Mouse (Mus musculus): ENCODE data around the gene Pcyt2. TPM values are rescaled to one million over a fixed set of nuclear protein-coding genes. Genes with fewer than 3 reads are reported as not detected.

Pcyt2 gene
- polyA plus RNA-seq, 2 experiments = 101 to 247 TPM

DNA sequence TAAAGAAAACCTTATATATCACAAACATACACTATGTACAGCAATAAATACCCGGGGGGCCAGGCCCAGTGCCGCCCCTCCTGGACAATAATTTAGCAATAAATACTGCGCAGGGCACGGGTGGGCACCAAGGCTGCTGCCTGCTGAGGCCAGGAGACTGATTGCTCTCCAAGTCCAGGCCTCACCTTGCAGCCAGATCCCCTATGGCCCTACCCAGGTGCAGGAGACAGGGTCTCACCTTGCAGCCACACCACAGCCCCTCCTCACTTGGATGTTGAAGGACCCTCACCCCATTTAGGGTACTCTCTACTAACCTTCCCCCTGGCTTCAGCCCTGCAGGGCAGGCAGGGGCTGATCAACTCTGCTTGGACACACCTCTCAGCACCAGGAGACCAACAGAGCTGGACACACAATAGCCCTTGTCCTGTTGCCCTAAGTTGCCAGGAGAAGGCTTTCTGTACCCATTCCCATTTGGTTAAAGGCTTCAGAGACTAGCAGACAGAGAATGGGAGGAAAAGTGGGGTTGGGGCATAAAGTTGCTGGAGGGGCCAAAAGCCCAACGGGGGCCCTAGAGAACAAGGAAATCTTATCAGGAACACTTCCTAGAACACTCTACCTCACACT is 7.5 kb upstream of the Pcyt2 start, which contains the start of gene Sirt7:
Gene Sirt7, minus strand, starts transcription at position 89 of the 624 bp plus-strand sequence.
- DNase-seq (ENCODE audit: low spot score) (no peak), ATAC-seq (ENCODE audit: low FRiP score, low read depth) (peak; percentile 9; the same call in 1 of the 2 replicates)
- WGBS = 20% methylated on average over 5 of the region's 5 CpGs
- Histone ChIP-seq H3K4me1 (ENCODE audit: control insufficient read depth, insufficient read depth, low read length) (peaks cover 4% of the 10 kb centered on the region; the same call in 1 of the 2 replicates), H3K4me2 (replicated peaks; ENCODE audit: low read depth, low read length, severe bottlenecking) (peak within 1 kb of the TSS; percentile 99), H3K36me3 (ENCODE audit: control insufficient read depth, insufficient read depth, low read length) (peaks cover 51% of the 10 kb centered on the region), H3K27me3 (ENCODE audit: control insufficient read depth, insufficient read depth, low read length) (no peaks in the 10 kb centered on the region), H3K9me3 (ENCODE audit: control insufficient read depth, low read length) (no peaks in the 10 kb centered on the region), H3K4me3 (replicated peaks; ENCODE audit: low read length) (peak within 1 kb of the TSS; percentile 94), H3K27ac (replicated peaks; ENCODE audit: low read depth, low read length) (peak within 1 kb of the TSS; percentile 53; the same call in 1 of the 2 replicates), H3K9ac (ENCODE audit: low read depth, low read length, severe bottlenecking) (peak within 1 kb of the TSS; percentile 66)
- no peak for TF ChIP-seq POLR2A (IDR thresholded peaks at IDR 0.05; ENCODE audit: borderline replicate concordance, extremely low read depth, insufficient read depth, insufficient read length)

DNA sequence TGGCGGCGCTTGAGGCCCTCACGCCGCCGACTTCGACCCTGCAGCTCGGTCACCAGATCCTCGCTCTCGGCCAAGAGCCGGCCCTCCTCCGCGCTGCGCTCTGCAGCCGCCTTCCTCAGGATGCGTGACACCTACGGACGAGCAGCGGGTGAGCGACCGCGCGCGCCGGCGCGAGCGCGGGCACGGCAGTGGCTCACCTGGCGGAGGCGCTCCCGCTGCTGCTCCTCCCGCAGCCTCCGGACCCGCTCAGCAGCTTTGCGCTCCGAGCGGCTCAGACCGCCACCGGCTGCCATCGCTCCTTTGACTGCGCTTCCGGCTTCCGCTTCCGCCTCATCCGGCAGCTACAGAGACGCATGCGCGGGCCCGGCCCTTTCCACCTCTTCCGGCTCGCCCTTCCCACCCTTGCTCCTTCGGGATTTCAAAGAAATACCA is 7.0 kb upstream of the Pcyt2 start:
- no peaks in the 10 kb centered on the region for H3K27me3 ChIP-seq (ENCODE audit: control insufficient read depth, insufficient read depth, low read length)
- H3K36me3 ChIP-seq (ENCODE audit: control insufficient read depth, insufficient read depth, low read length) = peaks cover 57% of the 10 kb centered on the region
- peak overlapping the region; percentile 66 for H3K9ac ChIP-seq (ENCODE audit: low read depth, low read length, severe bottlenecking)
- H3K4me1 ChIP-seq (ENCODE audit: control insufficient read depth, insufficient read depth, low read length) = peaks cover 4% of the 10 kb centered on the region; the same call in 1 of the 2 replicates
- WGBS = under 1% methylated on average over 27 of the region's 53 CpGs
- H3K9me3 ChIP-seq (ENCODE audit: control insufficient read depth, low read length) = no peaks in the 10 kb centered on the region
- DNase-seq (ENCODE audit: low spot score) (peak; percentile 93), ATAC-seq (ENCODE audit: low FRiP score, low read depth) (peak; percentile 83)
- H3K4me2 ChIP-seq (replicated peaks; ENCODE audit: low read depth, low read length, severe bottlenecking) = peak overlapping the region; percentile 99
- peak overlapping the region; percentile 53; the same call in 1 of the 2 replicates for H3K27ac ChIP-seq (replicated peaks; ENCODE audit: low read depth, low read length)
- H3K4me3 ChIP-seq (replicated peaks; ENCODE audit: low read length) = peak overlapping the region; percentile 94
- TF ChIP-seq POLR2A (IDR thresholded peaks at IDR 0.05; ENCODE audit: borderline replicate concordance, extremely low read depth, insufficient read depth, insufficient read length) = no peak

- Histone ChIP-seq H3K27me3 (ENCODE audit: control insufficient read depth, insufficient read depth, low read length) (no peaks in the 10 kb centered on the region), H3K36me3 (ENCODE audit: control insufficient read depth, insufficient read depth, low read length) (peaks cover 54% of the 10 kb centered on the region), H3K27ac (replicated peaks; ENCODE audit: low read depth, low read length) (peak overlapping the region; percentile 53; the same call in 1 of the 2 replicates), H3K4me2 (replicated peaks; ENCODE audit: low read depth, low read length, severe bottlenecking) (peak overlapping the region; percentile 99), H3K9me3 (ENCODE audit: control insufficient read depth, low read length) (no peaks in the 10 kb centered on the region), H3K4me3 (replicated peaks; ENCODE audit: low read length) (peak overlapping the region; percentile 94), H3K4me1 (ENCODE audit: control insufficient read depth, insufficient read depth, low read length) (peaks cover 4% of the 10 kb centered on the region; the same call in 1 of the 2 replicates), H3K9ac (ENCODE audit: low read depth, low read length, severe bottlenecking) (peak overlapping the region; percentile 66)
- WGBS = 13% methylated on average over 29 of the region's 30 CpGs
- peak; percentile 56 for ATAC-seq (ENCODE audit: low FRiP score, low read depth)
- peak; percentile 30 for DNase-seq (ENCODE audit: low spot score)
- no peak for TF ChIP-seq POLR2A (IDR thresholded peaks at IDR 0.05; ENCODE audit: borderline replicate concordance, extremely low read depth, insufficient read depth, insufficient read length)
Observed at GRCm38 (mm10) chr11:120623961-120624679, 6.4 kb upstream of the Pcyt2 start.

DNA sequence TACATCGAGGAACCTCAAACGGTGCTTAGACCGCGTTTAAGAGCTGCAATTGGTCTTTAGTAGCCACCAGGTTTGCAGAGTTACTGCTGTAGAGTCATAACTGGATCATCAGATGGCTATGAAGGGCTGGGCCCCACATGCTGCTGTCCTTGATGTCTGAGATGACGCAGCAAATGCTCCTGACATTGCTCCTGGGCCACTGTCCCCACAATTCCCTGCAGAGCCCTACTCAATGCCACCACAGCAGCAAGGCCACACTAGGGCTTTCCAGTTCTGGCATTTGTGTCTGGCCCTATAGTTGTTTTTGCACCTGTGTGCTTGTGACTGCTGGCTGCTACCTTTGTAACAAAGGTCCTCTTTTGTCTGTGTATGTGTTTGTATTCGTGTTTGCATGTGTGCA is 5.1 kb upstream of the Pcyt2 start:
- H3K4me1 ChIP-seq (ENCODE audit: control insufficient read depth, insufficient read depth, low read length) = peaks cover 4% of the 10 kb centered on the region; the same call in 1 of the 2 replicates
- no peak overlapping the region for H3K9ac ChIP-seq (ENCODE audit: low read depth, low read length, severe bottlenecking)
- ATAC-seq (ENCODE audit: low FRiP score, low read depth) (no peak), DNase-seq (ENCODE audit: low spot score) (no peak)
- no peak overlapping the region for H3K4me2 ChIP-seq (replicated peaks; ENCODE audit: low read depth, low read length, severe bottlenecking)
- no peaks in the 10 kb centered on the region for H3K27me3 ChIP-seq (ENCODE audit: control insufficient read depth, insufficient read depth, low read length)
- H3K36me3 ChIP-seq (ENCODE audit: control insufficient read depth, insufficient read depth, low read length) = peaks cover 56% of the 10 kb centered on the region
- no peaks in the 10 kb centered on the region for H3K9me3 ChIP-seq (ENCODE audit: control insufficient read depth, low read length)
- H3K4me3 ChIP-seq (replicated peaks; ENCODE audit: low read length) = no peak overlapping the region
- no peak for TF ChIP-seq POLR2A (IDR thresholded peaks at IDR 0.05; ENCODE audit: borderline replicate concordance, extremely low read depth, insufficient read depth, insufficient read length)
- 92% methylated on average over 6 of the region's 6 CpGs for WGBS
- no peak overlapping the region for H3K27ac ChIP-seq (replicated peaks; ENCODE audit: low read depth, low read length)

GRCm38 (mm10) chr11:120620195-120620594 is 2.5 kb upstream of the Pcyt2 start:
- DNase-seq (ENCODE audit: low spot score) = no peak
- Histone ChIP-seq H3K27ac (replicated peaks; ENCODE audit: low read depth, low read length) (no peak overlapping the region), H3K4me2 (replicated peaks; ENCODE audit: low read depth, low read length, severe bottlenecking) (no peak overlapping the region), H3K4me3 (replicated peaks; ENCODE audit: low read length) (no peak overlapping the region), H3K27me3 (ENCODE audit: control insufficient read depth, insufficient read depth, low read length) (no peaks in the 10 kb centered on the region), H3K4me1 (ENCODE audit: control insufficient read depth, insufficient read depth, low read length) (peaks cover 12% of the 10 kb centered on the region), H3K9ac (ENCODE audit: low read depth, low read length, severe bottlenecking) (no peak overlapping the region), H3K36me3 (ENCODE audit: control insufficient read depth, insufficient read depth, low read length) (peaks cover 52% of the 10 kb centered on the region), H3K9me3 (ENCODE audit: control insufficient read depth, low read length) (no peaks in the 10 kb centered on the region)
- TF ChIP-seq POLR2A (IDR thresholded peaks at IDR 0.05; ENCODE audit: borderline replicate concordance, extremely low read depth, insufficient read depth, insufficient read length) = no peak
- WGBS = 91% methylated on average over 13 of the region's 14 CpGs
- no peak for ATAC-seq (ENCODE audit: low FRiP score, low read depth)

All from limb, embryonic 14.5 days (tissue).